Mouse (Mus musculus) kidney, adult 2 months (tissue): ENCODE results near the gene Acr. TPM values are rescaled to one million over a fixed set of nuclear protein-coding genes. Genes with fewer than 3 reads are reported as not detected.

Source experiments
- DNase-seq: peaks from one replicate; pipeline ENCODE4 v3.0.0; 2021
- H3K27ac ChIP-seq: fragments of 200-500 bp; 2 replicates; pipeline ENCODE4 v1.5.1; 2012; ENCODE audit warnings: low read depth, low read length, control low read depth, inconsistent platforms; ENCODE audit not compliant: insufficient read depth
- H3K27me3 ChIP-seq: fragments of 200-500 bp; replicated peaks from 2 replicates; pipeline ENCODE4 v1.6.1; 2012; ENCODE audit warnings: mild to moderate bottlenecking, moderate library complexity, low read length, inconsistent platforms; ENCODE audit not compliant: control insufficient read depth, insufficient read depth
- H3K36me3 ChIP-seq: fragments of 200-500 bp; 2 replicates; pipeline ENCODE4 v1.6.1; 2012; ENCODE audit warnings: mild to moderate bottlenecking, moderate library complexity, low read length, inconsistent platforms; ENCODE audit not compliant: control insufficient read depth, insufficient read depth
- H3K4me1 ChIP-seq: fragments of 200-500 bp; 2 replicates; pipeline ENCODE4 v1.6.1; 2011; ENCODE audit warnings: low read length; ENCODE audit not compliant: control insufficient read depth, insufficient read depth
- H3K4me3 ChIP-seq: fragments of 200-500 bp; 2 replicates; pipeline ENCODE4 v1.5.1; 2011; ENCODE audit warnings: mild to moderate bottlenecking, low read depth, low read length, control low read depth; ENCODE audit not compliant: insufficient read depth
- CTCF ChIP-seq: fragments of 200-500 bp; conservative IDR thresholded peaks from 2 replicates; pipeline ENCODE4 v1.5.1; 2011; ENCODE audit warnings: low read depth, mild to moderate bottlenecking, control low read depth, low read length, moderate library complexity, mixed read lengths; ENCODE audit not compliant: insufficient read depth, insufficient read length
- POLR2A ChIP-seq: fragments of 200-500 bp; IDR thresholded peaks from one replicate; pipeline ENCODE4 v1.6.1; 2011; ENCODE audit warnings: low read depth, low read length, control low read depth
- WGBS: fragments of 180-500 bp; shearing (Covaris S2); methylation state at CpG from one replicate; pipeline ENCODE4 v1.1.7; 2018; 5-methylcytosine and 5-hydroxymethylcytosine counted together
- polyA plus RNA-seq: library from polyadenylated mRNA; depleted of rRNA; stranded (reverse); fragments of >200 nt; gene quantifications from 2 replicates; pipeline ENCODE4 v1.2.3, GENCODE M21; 2012

Gene Acr
- polyA plus RNA-seq, 1 experiment, result 0.74 TPM

DNA sequence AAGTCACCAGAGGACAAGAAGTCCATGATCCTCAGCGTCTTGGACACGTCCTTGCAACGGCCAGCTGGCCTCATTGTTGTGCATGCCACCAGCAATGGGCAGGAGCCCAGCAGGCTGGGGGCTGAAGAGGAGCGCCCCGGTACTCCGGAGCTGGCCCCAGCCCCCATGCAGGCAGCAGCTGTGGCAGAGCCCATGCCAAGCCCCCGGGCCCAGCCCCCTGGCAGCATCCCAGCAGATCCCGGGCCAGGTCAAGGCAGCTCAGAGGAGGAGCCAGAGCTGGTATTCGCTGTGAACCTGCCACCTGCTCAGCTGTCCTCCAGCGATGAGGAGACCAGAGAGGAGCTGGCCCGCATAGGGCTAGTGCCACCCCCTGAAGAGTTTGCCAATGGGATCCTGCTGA, 19.3 kb upstream of the Acr start:
- no peaks in the 10 kb centered on the region for H3K27me3 ChIP-seq
- H3K27ac ChIP-seq, result no peak overlapping the region
- no peaks in the 10 kb centered on the region for H3K4me1 ChIP-seq
- H3K4me3 ChIP-seq, result no peak overlapping the region
- H3K36me3 ChIP-seq, result no peaks in the 10 kb centered on the region
- 33% methylated on average over 11 of the region's 11 CpGs for WGBS
- no peak for TF ChIP-seq CTCF
- no peak for TF ChIP-seq POLR2A
- DNase-seq, result no peak

DNA sequence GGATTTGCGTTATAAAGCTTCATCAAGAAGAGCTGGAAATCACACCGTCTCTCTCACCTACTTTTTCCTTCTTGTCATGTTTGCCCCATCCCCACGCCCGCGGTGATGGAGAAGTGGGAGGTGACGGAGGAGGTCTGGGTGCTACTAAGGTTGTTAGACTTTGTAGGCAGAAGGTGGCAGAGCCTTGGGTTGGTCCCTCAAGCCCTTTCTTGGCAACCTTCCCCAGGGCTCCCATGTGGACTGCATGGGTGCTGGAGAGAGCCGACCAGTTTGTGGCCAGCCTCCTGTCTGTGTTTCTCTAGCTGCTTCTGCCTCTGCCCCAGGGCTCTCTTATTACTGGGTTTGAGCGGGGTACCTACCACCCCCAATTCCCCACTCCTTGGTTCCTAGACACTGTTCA, 17.6 kb upstream of the Acr start:
- H3K27me3 ChIP-seq, result no peaks in the 10 kb centered on the region
- WGBS, result 89% methylated on average over 8 of the region's 8 CpGs
- no peak for DNase-seq
- H3K27ac ChIP-seq, result no peak overlapping the region
- H3K4me1 ChIP-seq, result no peaks in the 10 kb centered on the region
- TF ChIP-seq CTCF (no peak), POLR2A (no peak)
- no peaks in the 10 kb centered on the region for H3K36me3 ChIP-seq
- H3K4me3 ChIP-seq, result no peak overlapping the region

DNA sequence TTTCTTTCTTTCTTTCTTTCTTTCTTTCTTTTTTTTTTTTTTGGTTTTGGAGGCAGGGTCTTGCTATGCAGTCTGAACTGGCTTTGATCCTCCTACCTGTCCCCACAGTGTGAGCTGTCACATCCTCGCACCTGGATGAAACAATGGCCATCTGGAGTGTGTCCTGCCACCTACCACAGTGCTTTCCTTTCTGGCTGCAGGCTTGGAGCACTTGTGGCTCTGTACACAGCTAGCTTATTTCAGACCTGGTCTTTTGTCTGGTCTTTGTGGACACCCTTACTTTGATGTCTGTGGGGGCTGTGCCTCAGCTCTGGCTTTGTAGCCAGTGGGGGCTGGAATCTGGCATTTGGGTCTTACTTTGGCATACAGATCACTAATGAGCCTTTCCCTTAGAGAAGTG, 16.4 kb upstream of the Acr start:
- Histone ChIP-seq H3K27ac (no peak overlapping the region), H3K36me3 (no peaks in the 10 kb centered on the region), H3K4me1 (no peaks in the 10 kb centered on the region), H3K27me3 (no peaks in the 10 kb centered on the region), H3K4me3 (no peak overlapping the region)
- TF ChIP-seq POLR2A (no peak), CTCF (no peak)
- 78% methylated on average over 1 of the region's 1 CpGs for WGBS
- DNase-seq, result no peak

- 78% methylated on average over 6 of the region's 6 CpGs for WGBS
- H3K4me1 ChIP-seq, result no peaks in the 10 kb centered on the region
- DNase-seq, result no peak
- TF ChIP-seq CTCF (no peak), POLR2A (no peak)
- no peak overlapping the region for H3K4me3 ChIP-seq
- H3K36me3 ChIP-seq, result no peaks in the 10 kb centered on the region
- H3K27me3 ChIP-seq, result no peaks in the 10 kb centered on the region
- no peak overlapping the region for H3K27ac ChIP-seq
Observed at GRCm38 (mm10) chr15:89555591-89555990, 12.5 kb upstream of the Acr start.

DNA sequence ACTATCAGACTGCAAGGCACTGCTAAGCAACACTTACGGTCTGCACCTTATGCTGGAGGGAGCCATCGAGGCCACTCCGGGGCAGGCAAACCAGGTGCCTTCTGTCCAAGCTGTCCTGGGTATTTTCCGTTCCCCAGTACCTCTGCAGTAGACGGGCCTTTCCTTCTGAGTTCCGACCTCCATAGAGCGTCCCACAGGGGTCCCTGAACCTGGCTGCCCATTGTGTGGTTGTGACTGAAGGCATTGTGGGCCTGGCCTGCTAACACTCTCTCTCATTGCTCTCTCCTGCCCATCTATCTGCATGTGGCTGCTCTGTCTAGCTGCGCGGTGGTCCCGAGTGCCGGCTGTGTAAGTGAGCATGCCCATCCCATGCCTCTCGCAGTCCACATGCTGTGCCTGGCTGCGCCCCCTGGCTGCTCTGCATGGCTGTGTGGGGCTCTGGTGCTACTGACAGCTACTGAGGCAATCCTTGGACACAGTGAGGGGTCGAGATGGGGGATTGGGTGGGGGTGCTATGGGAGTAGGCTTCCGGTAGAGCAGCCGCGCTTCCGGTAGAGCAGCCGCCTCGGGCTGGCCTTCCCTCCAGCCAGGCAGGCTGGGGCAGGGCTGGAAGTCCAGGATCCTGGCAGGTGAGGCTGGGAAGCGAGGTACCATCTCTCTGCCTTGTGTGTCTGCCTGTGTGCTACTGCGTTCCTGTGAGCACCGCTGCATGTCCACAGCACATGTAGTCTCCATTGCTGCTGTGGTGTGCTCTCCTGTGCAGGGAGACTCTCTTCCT, 11.5 kb upstream of the Acr start:
- WGBS, result 24% methylated on average over 23 of the region's 23 CpGs
- Histone ChIP-seq H3K4me1 (no peaks in the 10 kb centered on the region), H3K27ac (no peak overlapping the region), H3K27me3 (no peaks in the 10 kb centered on the region), H3K36me3 (no peaks in the 10 kb centered on the region), H3K4me3 (no peak overlapping the region)
- TF ChIP-seq POLR2A (no peak), CTCF (no peak)
- DNase-seq, result no peak

DNA sequence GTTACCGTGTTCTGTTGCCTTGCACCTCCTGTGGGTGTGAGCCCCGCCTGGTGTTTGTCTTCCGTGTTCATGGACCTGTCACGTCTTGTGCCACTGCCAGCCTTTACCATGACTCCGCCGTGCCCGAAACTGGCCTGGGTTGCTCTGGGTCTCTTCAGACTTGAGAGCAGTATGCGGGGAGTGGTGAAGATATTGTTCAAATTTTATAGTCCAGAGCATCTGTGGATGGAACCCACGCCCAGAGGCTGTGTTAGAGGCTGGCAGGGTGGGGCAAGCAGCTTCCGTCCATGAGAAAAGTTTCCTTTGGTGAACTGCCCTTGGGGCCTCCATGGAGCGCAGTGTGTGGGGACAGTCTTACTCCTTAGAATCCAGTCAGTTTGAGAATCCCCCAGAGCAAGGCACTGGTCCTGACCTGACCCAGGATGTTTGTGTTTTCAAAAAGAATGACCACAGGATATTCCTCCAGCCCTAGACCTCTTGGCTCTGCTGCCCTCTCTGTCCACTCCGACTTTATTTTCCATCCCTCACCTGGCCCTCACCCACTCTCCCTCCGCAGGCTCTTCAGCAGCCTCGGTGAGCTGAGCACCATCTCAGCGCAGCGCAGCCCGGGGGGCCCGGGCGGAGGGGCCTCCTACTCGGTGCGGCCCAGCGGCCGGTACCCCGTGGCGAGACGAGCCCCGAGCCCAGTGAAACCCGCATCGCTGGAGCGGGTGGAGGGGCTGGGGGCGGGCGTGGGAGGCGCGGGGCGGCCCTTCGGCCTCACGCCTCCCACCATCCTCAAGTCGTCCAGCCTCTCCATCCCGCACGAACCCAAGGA, 10.7 kb upstream of the Acr start:
- no peak for DNase-seq
- Histone ChIP-seq H3K27ac (no peak overlapping the region), H3K4me1 (no peaks in the 10 kb centered on the region), H3K4me3 (no peak overlapping the region), H3K36me3 (no peaks in the 10 kb centered on the region), H3K27me3 (no peaks in the 10 kb centered on the region)
- TF ChIP-seq POLR2A (no peak), CTCF (no peak)
- 29% methylated on average over 40 of the region's 40 CpGs for WGBS

GRCm38 (mm10) chr15:89557996-89558390, 10.1 kb upstream of the Acr start:
- 21% methylated on average over 34 of the region's 34 CpGs for WGBS
- no peaks in the 10 kb centered on the region for H3K27me3 ChIP-seq
- no peak for TF ChIP-seq CTCF
- TF ChIP-seq POLR2A, result no peak
- no peak for DNase-seq
- H3K36me3 ChIP-seq, result no peaks in the 10 kb centered on the region
- H3K4me1 ChIP-seq, result no peaks in the 10 kb centered on the region
- H3K27ac ChIP-seq, result no peak overlapping the region
- no peak overlapping the region for H3K4me3 ChIP-seq

GRCm38 (mm10) chr15:89559202-89559731, 8.9 kb upstream of the Acr start:
- no peaks in the 10 kb centered on the region for H3K4me1 ChIP-seq
- TF ChIP-seq CTCF (no peak), POLR2A (no peak)
- H3K36me3 ChIP-seq, result no peaks in the 10 kb centered on the region
- no peaks in the 10 kb centered on the region for H3K27me3 ChIP-seq
- H3K4me3 ChIP-seq, result no peak overlapping the region
- no peak overlapping the region for H3K27ac ChIP-seq
- DNase-seq, result no peak
- WGBS, result 48% methylated on average over 10 of the region's 10 CpGs
